Mouse (Mus musculus) heart, embryonic 13.5 days (tissue): ENCODE results near the gene Larp6. TPM values are rescaled to one million over a fixed set of nuclear protein-coding genes. Genes with fewer than 3 reads are reported as not detected.

Experiments used
- polyA plus RNA-seq: library from polyadenylated mRNA; unstranded; fragments of >200 nt; fragmentation: Nextera tagmentation; extraction: Ambion mirVana; gene quantifications from 2 replicates; pipeline ENCODE4 v1.2.1, GENCODE M21; 2015

Gene Larp6
- polyA plus RNA-seq, 1 experiment from 2014 or later, result 0.94 TPM

Other genes starting within 250 kb of the Larp6 start
- 8.3 and 10.0 TPM in 2 replicates for gene Thsd4, start 190.9 kb upstream of the Larp6 start, polyA plus RNA-seq
- 8.2 and 8.9 TPM in 2 replicates for gene Lrrc49, start 24.8 kb upstream of the Larp6 start, polyA plus RNA-seq
- gene Uaca, start 81.6 kb downstream of the Larp6 start, polyA plus RNA-seq, result 25.8 and 27.3 TPM in 2 replicates